Mouse (Mus musculus) layer of hippocampus, postnatal 25 days (tissue): ENCODE measurements around the gene Gm11937. TPM values are rescaled to one million over a fixed set of nuclear protein-coding genes. Genes with fewer than 3 reads are reported as not detected.
"Not testable (repeated sequence)": the region's sequence is repeated elsewhere in the genome, so short reads cannot be mapped to it uniquely, and the experiment has no call there.

Experiments
- DNase-seq, 2 experiments: peaks; one replicate each; pipeline ENCODE4 v3.0.0; 2022; ENCODE audit warnings: mixed read lengths in 2 of 2, low spot score in 1 of 2; ENCODE audit errors: extremely low spot score in 1 of 2
- total RNA-seq, 2 experiments: library from RNA; stranded (reverse); gene quantifications; 2 replicates each; pipeline ENCODE4 v1.2.3; 2021

Gm11937 gene
- not detected for total RNA-seq

DNA sequence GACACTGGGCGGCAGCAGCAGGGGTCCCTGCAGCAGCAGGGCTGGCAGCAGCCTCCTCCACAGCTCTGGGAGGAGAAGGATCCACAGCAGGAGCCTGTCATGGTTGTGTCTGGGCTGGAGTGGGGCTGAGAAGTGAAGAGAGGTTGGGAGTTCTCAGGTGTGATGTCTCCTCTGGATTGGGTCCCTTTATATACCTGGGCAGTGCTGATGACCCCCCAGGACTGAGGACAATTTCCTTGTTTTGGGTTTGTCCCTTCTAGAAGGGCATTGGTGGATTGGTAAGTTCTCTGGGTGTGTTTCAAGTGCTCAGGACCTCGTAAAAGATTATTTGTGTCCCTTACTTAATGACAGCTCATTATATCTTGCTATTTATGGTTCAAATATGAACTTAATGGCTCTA is at the start of gene Gm11937:
Gm11937 (minus strand) TSS at position 101 of the 400 bp plus-strand sequence.
- DNase-seq = not testable (repeated sequence)

DNA sequence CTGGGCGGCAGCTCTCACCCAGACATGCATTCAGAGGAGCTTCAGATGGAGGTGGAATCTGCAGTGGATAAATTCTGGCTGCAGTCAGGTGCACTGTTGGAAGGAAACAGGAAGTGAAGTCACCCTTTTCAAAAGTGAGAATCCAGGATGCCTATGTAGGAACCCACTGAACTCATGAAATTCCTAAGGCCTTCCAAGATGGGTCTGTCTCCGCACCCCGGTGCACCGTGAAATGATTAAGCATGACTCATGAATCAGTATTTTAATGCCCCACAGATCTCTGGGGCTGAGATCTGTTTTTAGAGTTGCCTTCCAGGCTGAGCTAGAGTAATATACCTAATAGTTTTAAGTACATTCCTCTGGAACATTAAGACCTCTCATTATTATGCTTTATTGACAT is 49.3 kb upstream of the Gm11937 start:
- no peak for DNase-seq

DNA sequence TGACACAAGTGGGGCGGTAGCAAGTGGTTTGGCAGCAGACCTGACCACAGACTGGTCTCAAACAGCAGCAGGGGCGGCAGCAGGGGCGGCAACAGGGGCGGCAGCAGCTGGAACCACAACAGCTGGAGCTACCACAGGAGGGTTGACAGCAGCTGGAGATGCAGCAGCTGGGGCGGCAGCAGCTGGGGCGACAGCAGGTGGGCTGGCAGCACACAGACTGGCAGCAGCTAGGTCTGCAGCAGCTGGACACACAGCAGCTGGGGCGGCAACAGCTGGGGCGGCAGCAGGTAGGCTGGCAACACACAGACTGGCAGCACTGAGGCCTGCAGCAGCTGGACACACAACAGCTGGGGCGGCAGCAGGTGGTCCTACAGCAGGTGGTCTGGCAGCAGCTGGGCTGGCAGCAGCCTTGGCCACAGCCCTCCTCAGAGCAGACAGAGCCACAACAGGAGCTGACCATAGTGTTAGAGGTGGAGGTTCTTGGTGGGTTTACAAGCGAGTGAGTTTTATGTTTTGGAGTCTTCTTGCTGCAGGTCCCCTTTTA is 48.5 kb upstream of the Gm11937 start, which contains the start of gene Gm11563:
Gm11563 (minus strand) TSS at position 494 of the 544 bp plus-strand sequence.
- not testable (repeated sequence) for DNase-seq

GRCm38 (mm10) chr11:99657051-99657450 is 47.1 kb upstream of the Gm11937 start:
- no peak for DNase-seq

DNA sequence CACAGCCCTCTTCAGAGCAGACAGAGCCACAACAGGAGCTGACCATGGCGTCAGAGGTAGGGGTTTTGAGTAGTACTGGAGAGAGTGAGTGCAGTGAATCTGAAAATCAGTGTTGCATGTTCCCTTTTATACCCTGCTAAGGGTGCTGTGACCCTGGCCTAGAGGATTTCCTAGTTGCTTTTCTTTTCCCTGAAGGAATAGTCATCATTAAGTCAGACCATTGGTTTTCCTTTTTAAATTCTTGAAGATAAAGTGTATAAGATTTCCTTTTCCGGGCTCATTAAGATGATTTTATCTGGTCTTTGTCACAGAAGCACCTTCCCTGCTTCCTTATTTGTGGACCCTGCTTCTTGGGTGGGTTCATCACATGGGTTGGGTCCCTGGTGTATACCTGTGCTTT is 40.1 kb upstream of the Gm11937 start, which contains the start of gene Gm11555:
Gm11555 (minus strand) TSS at position 101 of the 400 bp plus-strand sequence.
- no peak for DNase-seq

- no peak for DNase-seq
Measured at GRCm38 (mm10) chr11:99646444-99646843, 36.5 kb upstream of the Gm11937 start.

- DNase-seq = no peak
Measured at GRCm38 (mm10) chr11:99644351-99644750, 34.4 kb upstream of the Gm11937 start.

DNA sequence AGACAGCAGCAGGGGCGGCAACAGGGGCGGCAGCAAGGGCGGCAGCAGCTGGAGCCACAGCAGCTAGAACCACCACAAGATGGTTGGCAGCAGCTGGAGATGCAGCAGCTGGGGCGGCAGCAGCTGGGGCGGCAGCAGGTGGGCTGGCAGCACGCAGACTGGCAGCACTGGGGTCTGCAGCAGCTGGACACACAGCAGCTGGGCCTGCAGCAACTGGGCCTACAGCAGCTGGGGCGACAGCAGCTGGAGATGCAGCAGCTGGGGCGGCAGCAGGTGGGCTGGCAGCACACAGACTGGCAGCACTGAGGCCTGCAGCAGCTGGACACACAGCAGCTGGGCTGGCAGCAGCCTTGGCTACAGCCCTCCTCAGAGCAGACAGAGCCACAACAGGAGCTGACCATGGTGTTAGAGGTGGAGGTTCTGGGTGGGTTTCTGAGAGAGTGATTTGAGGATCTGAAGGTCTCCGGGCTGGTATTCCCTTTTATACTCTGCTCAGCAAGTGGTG is 33.7 kb upstream of the Gm11937 start, which contains the start of gene Krtap4-7:
Krtap4-7 (minus strand) TSS at position 455 of the 505 bp plus-strand sequence.
- DNase-seq = not testable (repeated sequence)

DNA sequence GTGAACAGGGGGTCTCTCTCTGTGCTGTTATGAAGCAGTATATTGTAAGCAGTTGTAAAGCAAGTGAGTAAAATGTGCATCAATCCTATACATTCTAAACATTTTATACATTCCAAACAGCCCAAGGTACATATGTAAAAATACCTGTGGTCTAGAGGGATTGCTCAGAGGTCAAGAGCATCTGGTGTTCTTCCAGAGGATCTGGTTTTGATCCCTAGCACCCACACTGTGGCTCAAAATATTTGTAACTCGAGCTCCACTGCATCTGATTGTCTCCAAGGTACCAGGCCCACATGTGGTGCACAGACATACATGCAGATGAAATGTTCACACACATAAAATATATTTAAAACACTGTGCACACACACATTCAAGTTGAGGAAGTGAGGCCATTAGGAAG is 30.9 kb upstream of the Gm11937 start:
- no peak for DNase-seq

DNA sequence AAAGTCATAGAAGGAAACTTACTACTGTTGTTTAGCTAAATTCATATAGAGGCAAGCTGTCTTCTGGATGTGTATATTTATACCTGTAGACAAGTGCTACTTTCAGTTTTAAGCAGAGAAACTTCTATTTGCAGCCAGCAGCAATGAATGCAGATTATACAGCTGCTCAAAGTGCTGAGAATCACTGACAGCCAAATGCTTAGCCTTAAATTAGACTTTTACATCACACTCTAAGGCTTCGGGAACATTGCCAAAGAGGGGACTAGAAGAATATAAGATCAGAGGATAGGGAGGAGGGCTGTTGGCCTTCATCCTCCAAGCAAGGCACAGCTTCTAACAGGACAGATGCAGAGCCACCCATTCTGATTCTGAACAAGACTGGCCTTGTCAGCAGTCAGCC is 27.1 kb upstream of the Gm11937 start:
- DNase-seq = no peak

DNA sequence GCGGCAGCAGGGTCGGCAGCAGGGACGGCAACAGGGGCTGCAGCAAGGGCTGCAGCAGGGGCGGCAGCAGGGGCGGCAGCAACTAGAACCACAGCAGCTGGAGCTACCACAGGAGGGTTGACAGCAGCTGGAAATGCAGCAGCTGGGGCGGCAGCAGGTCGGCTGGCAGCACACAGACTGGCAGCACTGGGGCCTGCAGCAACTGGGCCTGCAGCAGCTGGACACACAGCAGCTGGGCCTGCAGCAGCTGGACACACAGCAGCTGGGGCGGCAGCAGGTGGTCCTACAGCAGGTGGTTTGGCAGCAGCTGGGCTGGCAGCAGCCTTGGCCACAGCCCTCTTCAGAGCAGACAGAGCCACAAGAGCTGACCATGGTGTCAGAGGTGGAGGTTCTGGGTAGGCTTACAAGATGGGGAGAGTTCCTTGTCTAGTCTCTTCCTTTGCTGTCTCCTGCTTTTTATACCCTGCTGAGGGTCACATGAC is 24.7 kb upstream of the Gm11937 start, which contains the start of gene Krtap4-2:
Krtap4-2 (minus strand) TSS at position 432 of the 482 bp plus-strand sequence.
- no peak for DNase-seq

GRCm38 (mm10) chr11:99633293-99633692 is 23.3 kb upstream of the Gm11937 start:
- DNase-seq = no peak

- no peak for DNase-seq
Measured at GRCm38 (mm10) chr11:99630890-99631289, 20.9 kb upstream of the Gm11937 start.

GRCm38 (mm10) chr11:99628138-99628537 is 18.1 kb upstream of the Gm11937 start, which contains the start of gene Krtap4-1:
Gene Krtap4-1 (minus strand): TSS chr11:99628238.
- DNase-seq = no peak

- no peak for DNase-seq
Measured at GRCm38 (mm10) chr11:99620335-99620734, 10.3 kb upstream of the Gm11937 start, which contains the start of gene Gm11562. Gene Gm11562 (minus strand): TSS chr11:99620435.

DNA sequence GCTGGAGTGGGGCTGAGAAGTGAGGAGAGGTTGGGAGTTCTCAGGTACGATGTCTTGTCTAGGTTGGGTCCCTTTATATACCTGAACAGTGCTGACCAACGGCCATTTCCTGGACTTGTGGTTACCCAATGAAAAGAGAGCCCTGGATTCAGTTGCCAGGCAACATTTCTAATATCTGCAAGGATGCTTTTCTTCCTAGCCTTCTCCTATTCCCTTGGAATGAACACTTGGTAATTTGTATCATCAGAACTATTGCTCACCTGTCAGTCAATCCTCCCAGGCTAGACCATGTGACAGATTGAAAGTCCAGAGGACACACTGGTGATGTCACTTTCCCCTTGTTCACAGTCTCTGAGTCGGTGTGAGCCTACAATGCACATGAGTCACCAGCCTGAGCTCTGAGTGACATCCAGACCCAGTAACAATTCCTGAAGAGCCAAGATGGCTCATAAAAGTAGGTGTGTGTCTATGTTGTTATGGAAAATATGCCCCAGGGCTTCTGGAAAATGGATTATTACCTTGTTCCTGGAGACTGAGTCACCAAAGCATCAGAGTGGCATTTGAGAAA is 4.9 kb upstream of the Gm11937 start, which contains the start of gene Krtap2-4:
Krtap2-4 (minus strand) TSS at position 51 of the 568 bp plus-strand sequence.
- DNase-seq = no peak

DNA sequence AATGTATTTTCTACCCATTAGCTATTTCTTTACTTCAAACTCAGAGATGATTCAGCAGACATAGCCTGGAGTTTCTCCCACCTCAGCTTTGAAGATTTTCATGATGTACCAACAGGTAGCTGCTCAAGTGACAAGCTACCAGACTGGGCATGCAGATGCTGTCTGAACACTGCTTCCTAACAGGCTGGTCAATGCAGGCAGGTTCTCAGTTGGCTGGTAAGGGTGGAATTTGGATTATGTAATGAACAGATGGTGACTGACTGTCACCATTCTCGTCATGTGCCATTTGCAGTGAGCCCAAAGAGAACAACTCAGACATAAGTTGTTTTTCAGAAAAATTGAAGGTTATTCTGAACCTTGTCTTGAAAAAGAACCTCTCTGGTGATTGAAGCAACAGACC is 863 bp downstream of the Gm11937 start:
- DNase-seq = peak in 1 of 2 experiments; percentile 7

GRCm38 (mm10) chr11:99603208-99603607 is 6.8 kb downstream of the Gm11937 start, which contains the start of gene Gm11938:
Gene Gm11938 (minus strand): TSS chr11:99603308.
- not testable (repeated sequence) for DNase-seq

- DNase-seq = not testable (repeated sequence)
Measured at GRCm38 (mm10) chr11:99597742-99598141, 12.2 kb downstream of the Gm11937 start, which contains the start of gene Krtap9-3. Gene Krtap9-3 (minus strand): TSS chr11:99598105.

DNA sequence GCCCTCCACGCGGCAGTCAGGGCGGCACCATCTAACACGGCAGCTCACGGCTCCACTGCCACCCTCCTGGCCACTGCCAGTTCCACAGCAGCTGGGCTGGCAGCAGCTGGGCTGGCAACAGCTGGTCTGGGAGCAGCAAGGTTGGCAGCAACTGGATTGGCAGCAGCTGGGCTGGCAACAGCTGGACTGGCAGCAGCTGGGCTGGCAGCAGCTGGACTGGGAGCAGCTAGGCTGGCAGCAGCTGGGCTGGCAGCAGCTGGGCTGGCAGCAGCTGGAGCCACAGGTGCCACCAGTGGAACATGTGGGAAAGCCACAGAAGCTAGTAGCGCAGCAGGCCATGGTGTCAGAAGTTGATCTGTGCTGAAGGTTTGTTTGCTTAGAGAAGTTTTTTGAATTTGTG is 19.0 kb downstream of the Gm11937 start, which contains the start of gene Krtap1-3:
Krtap1-3 (minus strand) TSS at position 359 of the 400 bp plus-strand sequence.
- no peak for DNase-seq

DNA sequence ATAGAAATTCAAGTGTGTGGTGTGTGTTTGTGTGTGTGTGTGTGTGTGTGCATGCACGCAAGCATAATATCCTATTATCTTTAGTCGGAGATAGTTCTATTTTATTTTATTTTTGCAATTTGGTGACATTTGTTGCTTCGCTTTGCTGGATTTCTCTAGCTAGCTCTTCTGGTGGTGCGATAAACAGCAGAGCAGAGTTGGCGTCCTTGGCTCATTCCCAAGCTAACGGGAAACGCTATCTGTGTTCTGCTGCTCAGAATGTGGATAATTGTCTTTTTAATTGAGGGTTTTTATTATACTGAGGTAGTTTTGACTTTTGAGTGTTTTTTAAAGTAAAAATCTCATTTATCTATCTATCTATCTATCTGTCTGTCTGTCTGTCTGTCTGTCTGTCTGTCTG is 24.9 kb downstream of the Gm11937 start:
- peak in 1 of 2 experiments; percentile 35 for DNase-seq
